Mouse (Mus musculus): ENCODE results near the gene Gtpbp8.

The Gtpbp8 gene

DNA sequence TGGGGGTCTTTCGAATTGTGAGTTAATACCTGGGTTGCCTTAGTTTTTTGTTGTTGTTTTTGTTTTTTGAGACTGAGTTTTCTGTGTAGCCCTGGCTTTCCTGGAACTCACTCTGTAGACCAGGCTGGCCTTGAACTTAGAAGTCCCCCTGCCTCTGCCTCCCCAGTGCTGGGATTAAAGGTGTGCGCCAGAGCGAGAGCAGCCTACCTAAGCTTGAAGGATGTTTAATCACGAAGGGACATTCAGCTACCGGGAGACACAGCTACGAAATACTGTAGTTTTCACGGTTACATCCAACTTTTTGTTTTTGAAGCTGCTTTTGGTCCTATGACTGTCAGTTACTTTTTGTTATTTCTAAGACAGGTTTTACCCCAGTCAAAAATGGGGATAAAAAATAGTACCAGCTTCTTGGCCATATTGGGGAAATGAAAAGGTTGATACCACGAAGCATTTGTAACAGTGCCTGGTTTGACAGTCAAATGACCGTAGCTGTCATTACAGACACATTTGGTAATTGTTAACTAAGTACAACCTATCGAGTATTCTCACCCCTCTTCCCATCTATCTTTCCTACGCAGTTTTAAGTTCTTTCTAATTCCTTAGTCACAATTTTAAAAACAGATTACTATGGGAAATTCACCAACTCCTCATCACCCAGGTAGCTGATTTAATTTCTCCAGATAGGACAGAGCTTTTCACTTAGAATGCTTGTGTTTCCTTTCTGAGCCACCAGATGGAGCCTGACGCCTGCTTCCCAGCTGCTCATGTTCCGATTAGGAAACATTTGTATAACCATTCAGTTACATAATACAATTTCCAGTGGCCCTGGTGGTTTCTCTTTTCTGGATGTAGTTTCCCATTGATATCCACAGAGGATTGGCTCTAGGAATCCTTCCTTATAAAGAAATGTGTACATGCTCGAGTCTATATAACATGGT is 20.6 kb downstream of the Gtpbp8 start:
- DNase-seq = peak; percentile 87

DNA sequence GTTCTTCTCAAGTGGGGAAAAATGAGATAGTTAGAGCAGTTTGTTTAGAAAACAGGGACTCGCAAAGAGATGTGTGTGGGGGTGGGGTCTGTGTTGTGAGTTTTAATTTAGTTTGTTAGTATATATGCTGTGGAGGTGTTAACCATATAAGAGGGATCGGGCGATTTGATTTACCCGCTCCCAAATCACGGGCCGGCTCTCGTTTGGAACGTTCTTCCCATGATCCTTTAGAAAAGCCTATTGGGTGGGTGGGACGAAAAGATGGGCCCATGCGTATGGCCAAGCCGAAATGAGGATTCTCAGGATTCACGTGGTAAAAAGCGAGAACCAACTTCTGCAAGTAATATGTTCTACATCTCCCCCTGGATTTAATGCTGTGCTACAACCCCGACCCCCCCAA is 21.3 kb downstream of the Gtpbp8 start:
- no peak for DNase-seq

DNA sequence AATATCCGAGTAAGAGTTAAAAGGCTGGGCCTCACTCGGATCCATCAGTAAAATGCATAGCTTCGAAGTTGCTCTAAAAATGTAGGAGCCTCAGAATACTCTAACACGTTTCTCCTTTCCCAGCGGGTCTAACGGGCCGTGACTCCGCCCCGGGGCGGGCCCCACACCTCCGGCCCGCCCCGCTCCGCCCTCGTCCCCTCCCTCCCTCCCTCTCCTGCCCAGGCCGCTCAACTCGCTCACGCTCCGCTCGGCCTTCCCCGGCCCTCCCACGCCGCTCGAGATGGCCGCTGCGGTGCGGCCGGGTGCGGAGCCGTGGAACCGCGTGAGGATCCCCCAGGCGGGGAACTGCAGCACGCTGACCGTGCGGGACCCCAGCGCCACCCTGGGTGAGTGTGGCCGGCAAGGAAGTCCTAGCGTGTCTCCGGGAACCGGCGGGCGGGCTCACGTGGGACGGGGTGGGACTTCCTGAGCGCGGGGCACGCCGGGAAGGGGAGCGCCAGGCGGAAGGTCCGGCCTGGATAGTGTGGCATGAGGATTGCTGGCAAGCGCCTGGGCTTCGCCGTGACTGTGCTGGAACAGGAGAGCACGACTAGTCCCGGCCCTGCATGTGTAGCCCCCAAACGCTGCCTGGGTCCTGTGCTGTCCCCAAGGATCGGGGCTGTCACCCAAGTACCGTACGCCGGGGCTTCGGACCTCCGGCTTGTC is 21.9 kb downstream of the Gtpbp8 start, which contains the start of gene Nepro:
Gene Nepro (plus strand): TSS at position 219 of the 705 bp plus-strand sequence.
- DNase-seq = peak; percentile 95 to 96

DNA sequence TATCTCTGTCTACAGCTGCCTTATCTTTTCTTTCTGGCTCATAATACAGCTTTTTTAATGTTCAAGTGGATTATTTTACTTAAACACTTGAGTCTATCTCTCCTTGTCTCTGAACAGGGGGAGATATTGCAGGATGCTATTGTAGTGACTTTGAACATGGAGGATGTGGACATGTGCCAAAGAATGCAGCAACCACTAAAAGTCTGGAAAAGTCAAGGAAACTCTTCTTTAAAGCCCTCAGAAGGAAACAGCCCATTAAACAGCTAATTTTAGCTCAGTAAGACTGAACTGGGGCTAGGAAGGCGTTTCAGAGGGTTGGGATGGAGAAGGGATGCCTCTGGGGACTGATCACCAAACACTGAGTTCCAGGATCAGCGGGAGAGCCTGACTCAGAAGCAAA is 23.5 kb downstream of the Gtpbp8 start:
- no peak for DNase-seq

GRCm38 (mm10) chr16:44720518-44720917 is 25.6 kb downstream of the Gtpbp8 start:
- no peak for DNase-seq

DNA sequence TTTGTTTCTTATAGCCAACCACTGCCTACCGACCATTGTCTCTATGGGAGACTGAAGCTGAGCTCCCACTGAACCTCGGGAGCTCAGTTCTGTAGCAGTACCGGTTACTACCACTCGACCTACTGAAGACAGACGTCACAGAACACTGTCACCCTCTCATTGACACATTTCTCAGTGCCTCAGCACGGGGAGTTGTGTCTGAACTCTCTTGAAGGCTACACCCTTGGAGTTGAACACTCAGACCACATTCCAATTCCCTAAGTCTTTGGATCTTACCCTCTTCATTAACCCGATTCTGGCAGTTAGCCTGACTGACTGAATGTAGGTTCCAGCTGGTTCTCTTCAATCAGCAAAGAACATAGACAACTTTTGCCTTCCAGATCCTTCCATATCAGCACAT is 26.8 kb downstream of the Gtpbp8 start:
- DNase-seq = no peak

GRCm38 (mm10) chr16:44717838-44718237 is 28.3 kb downstream of the Gtpbp8 start:
- DNase-seq = no peak

- no peak for DNase-seq
These were observed 29.0 kb downstream of the Gtpbp8 start for GRCm38 (mm10) chr16:44717141-44717634.

GRCm38 (mm10) chr16:44716305-44717140 is 29.6 kb downstream of the Gtpbp8 start:
- peak; percentile 65 to 71 for DNase-seq

GRCm38 (mm10) chr16:44703458-44703857 is 42.7 kb downstream of the Gtpbp8 start:
- DNase-seq = no peak

GRCm38 (mm10) chr16:44702272-44702671 is 43.9 kb downstream of the Gtpbp8 start:
- no peak for DNase-seq

- no peak for DNase-seq
These were observed 45.0 kb downstream of the Gtpbp8 start for GRCm38 (mm10) chr16:44701155-44701554.

DNA sequence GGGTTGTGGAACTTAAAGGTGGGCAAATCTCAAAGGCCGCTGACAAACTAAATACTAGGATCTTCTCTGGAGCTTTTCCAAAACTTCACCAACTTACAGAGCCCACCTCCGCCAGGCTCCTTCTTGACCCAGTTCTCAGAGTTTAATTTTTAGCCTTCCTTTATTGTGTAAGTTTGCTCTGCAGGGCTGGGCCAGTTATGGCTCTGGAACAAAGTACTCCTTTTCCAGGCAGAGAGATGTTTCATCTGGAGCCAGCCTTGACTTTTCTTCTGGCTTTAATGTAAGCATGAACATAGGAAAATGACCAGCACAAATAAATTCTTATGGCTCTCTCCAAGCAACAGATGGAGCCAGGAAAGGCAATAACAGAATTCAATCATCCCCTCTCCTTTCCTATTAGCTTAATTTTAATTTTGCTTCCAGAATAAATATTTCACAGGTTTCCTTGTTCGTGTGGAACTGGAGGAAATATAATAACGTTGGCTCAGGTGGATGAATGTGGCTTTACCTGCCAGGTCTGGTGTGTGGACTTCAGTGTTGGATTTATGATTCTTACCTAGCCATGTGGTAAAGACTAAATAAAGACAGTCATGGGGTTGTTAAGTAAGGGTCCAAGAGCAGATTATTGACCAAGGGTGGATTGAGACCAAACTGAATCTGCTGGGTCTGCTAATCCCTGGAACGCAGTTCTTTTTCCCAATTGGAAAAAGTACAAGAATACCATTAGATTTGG is 48.5 kb downstream of the Gtpbp8 start:
- no peak for DNase-seq

DNA sequence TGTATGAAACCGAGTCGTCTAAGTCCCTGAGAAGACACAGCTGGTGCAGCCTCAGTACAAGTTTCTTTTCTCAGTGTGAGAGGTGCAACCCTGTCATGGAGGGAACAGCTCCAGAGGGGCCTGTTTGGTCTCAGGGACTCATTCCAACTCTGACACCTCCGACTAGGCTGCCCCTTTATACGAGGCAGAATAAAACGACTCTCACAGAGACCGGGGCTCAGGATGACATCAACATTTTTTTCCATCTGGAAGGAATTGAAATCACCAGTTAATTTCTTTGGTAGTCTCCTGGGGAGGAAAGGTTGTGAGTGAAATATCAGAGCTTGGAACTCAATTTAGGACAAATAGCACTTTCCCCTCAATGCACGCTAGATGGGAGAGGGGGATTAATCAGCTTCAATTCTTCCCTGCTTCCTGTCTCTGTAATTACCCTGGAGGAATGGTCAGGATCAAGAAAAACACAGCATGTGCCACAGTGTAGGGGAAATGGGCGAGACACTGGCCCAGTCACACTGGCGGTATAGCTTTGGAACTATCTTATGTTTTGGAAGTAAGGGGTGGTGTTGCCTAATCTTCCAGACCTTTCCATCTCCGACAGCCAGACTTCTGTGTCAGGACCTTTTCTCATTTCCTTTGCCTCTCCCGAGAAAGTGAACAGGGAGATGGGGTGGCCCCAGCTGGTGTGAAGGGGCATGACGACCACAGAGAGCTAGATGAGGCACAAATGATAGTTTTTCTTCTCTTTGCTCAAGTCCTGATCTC is 50.1 kb downstream of the Gtpbp8 start:
- no peak for DNase-seq

DNA sequence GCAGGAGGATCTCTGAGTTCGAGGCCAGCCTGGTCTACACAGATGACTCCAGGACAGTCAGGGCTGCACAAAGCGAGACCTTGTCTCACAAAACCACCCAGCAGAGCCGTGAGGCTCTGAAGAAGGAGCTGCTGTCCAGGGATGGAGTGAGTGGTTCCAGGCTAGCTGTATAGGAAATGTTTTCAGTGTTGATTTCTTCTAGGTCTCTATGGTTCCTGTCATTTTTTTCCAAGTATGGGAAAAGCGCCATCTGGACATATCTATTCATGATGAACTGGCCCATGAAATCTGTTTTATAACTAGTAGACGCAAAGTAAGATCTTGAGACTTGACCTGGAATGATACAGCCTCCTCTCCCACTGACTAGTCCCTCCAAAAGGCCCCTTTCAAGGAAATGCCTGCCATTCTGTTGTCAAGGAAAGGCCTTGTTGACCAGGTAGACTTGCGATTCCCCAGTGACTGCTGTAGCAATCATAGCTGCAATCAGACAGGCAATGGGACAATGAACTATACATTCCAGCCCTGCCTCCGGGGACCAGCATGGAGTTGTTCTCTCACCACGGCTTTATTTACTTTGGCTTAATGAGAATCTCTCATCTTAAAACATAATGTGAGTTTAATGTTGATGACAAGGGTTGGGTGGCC is 50.8 kb downstream of the Gtpbp8 start:
- DNase-seq = no peak

DNA sequence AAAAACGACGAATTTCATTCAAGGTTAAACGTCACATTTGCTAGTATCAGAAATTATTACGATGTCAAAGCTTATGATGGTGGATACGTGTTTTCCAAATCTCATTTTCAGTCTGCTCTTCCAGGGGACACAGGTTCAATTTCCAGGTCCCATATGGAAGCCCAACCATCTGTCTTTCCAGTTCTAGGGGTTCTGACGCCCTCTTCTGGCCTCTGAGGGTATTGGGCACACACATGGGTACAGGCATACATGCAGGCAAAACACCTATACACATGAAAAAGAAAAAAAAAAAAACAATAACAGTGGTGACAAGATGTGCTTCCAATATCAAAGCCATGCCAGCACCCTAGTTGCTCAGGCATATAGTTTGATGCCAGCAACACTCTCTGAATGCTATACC is 52.5 kb downstream of the Gtpbp8 start:
- no peak for DNase-seq

DNA sequence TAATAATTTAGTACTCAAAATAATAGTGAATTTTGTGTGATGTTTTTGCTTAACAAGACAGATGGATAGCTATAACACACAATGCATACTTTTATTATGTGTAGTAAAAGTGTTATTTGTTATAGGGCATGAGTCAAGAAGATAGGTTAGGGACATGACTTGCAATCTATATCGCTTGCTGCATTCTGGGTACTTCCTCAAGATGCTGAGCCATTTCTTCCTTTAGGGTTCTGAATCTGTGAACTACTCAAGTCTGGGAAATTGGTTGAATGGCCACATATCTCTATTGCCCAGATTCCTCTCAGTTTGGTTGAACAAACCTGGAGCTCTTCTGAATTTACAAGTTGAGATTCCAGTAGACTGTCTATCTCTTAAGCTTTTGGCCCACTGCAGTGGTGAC is 53.6 kb downstream of the Gtpbp8 start:
- DNase-seq = no peak

- peak; percentile 60 to 71 for DNase-seq
These were observed 54.5 kb downstream of the Gtpbp8 start for GRCm38 (mm10) chr16:44691561-44692141.

DNA sequence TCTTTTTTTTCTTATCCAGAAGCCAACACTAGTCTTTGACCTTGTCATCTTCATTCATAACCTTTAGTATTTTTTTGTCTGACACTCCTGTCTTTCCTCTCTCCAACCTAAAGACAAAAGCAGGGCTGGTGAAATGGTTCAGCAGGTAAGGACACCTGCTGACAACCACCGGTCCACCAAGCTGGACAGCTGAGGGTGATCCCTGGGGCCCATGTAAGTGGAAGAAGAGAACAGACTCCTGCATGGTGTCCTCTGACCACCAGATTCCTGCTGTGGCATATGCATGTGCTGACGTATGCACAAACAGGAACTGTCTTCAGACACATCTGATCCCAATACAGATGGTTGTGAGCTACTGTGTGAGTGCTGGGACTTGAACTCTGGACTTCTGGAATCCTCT is 55.1 kb downstream of the Gtpbp8 start:
- no peak for DNase-seq

DNA sequence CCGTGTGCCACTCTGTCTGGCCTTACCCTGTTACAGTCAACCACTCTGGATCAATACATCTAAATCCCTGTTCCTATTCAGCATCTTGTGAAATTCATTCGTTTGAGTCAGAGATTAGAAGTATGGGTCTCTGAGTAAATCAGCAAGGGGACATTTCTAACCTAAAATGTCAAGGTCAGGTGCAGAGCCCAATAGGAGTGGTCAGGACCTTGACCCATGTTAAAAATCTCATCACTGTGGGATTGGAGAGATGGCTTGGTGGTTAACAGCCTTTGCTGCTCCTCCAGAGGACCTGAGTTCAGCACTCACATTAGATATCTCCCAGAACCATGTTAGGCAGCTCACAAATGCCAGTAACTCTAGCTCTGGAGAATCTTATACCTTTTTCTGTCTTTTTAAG is 55.7 kb downstream of the Gtpbp8 start:
- no peak for DNase-seq

All from cerebellum, adult 18-20 months (tissue).